Mouse (Mus musculus) erythroblast, embryonic 14.5 days (primary cell): ENCODE measurements around the gene Tpgs1. TPM values are rescaled to one million over a fixed set of nuclear protein-coding genes. Genes with fewer than 3 reads are reported as not detected.

Source experiments
- H3K27me3 ChIP-seq: 2 replicates; pipeline ENCODE4 v1.6.1; 2012; ENCODE audit warnings: inconsistent platforms; ENCODE audit not compliant: control insufficient read depth
- H3K36me3 ChIP-seq: 2 replicates; pipeline ENCODE4 v1.6.1; 2012; ENCODE audit warnings: mild to moderate bottlenecking, inconsistent platforms; ENCODE audit not compliant: control insufficient read depth
- H3K4me1 ChIP-seq: 2 replicates; pipeline ENCODE4 v1.6.1; 2012; ENCODE audit warnings: inconsistent platforms; ENCODE audit not compliant: control insufficient read depth
- H3K4me3 ChIP-seq: replicated peaks from 2 replicates; pipeline ENCODE3; 2012; ENCODE audit warnings: moderate library complexity, mild to moderate bottlenecking, inconsistent platforms
- H3K9me3 ChIP-seq: 2 replicates; pipeline ENCODE4 v1.6.1; 2012; ENCODE audit warnings: low read length, inconsistent platforms, mixed read lengths; ENCODE audit not compliant: control insufficient read depth
- GATA1 ChIP-seq: IDR thresholded peaks from 2 replicates; pipeline ENCODE4 v1.6.1; 2012; ENCODE audit warnings: low read length, inconsistent platforms, mixed read lengths
- TAL1 ChIP-seq: IDR thresholded peaks from 3 replicates; pipeline ENCODE4 v1.6.1; 2012; ENCODE audit warnings: low read length, inconsistent platforms, mixed read lengths
- polyA plus RNA-seq: library from polyadenylated mRNA; stranded (reverse); fragments of >175 nt; gene quantifications from 2 replicates; pipeline ENCODE4 v1.2.3, GENCODE M21; 2012

Tpgs1 gene
- polyA plus RNA-seq, 1 experiment: 15.5 TPM

DNA sequence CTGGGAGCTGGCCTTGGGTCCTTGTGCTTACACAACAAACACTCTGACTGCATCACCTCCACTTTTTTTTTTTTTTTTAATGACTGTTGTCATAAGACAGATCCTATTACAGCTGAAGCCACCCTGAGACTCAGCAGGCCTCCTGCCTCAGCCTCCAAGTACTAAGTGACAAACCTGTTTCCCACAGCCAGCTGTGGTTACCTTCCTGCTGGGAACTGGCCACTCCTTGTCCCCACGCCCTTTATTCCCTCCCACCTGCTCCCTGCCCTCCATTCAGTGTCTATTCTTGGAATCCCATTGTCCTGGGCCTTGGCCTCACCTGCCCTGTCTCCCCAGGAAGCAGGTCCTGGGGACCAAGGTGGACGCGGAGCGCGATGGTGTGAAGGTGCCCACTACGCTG, 18.3 kb downstream of the Tpgs1 start:
- Histone ChIP-seq H3K27me3 (no peaks in the 10 kb centered on the region), H3K4me1 (peaks cover 34% of the 10 kb centered on the region), H3K4me3 (no peak overlapping the region), H3K36me3 (peaks cover 71% of the 10 kb centered on the region), H3K9me3 (peaks cover 7% of the 10 kb centered on the region)
- TF ChIP-seq GATA1 (no peak), TAL1 (no peak)

DNA sequence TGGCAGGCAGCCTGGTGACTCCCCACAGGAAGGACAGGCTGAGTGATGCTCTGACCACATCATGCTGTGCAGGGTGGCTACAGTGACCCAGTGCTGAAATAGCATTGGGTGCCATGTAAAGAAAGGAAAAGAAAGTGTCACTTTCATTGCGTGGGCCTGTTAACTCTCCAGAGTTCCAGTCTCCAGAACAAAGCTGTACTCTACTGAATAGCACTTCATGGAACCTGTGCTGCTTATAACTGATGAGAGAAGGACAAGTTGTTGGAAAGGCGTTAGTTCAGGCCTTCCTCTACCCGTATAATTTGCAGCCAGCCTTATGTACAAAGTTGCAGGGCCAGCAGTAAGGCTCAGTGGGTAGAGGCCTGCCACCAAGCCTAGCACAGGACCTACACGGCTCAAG, 19.6 kb downstream of the Tpgs1 start, which contains the start of gene Gzmm:
Gzmm (plus strand) TSS at position 301 of the 400 bp plus-strand sequence.
- H3K36me3 ChIP-seq: peaks cover 64% of the 10 kb centered on the region
- peaks cover 8% of the 10 kb centered on the region for H3K9me3 ChIP-seq
- peaks cover 25% of the 10 kb centered on the region for H3K4me1 ChIP-seq
- H3K4me3 ChIP-seq: no peak within 1 kb of the TSS
- no peaks in the 10 kb centered on the region for H3K27me3 ChIP-seq
- TF ChIP-seq TAL1: no peak
- no peak for TF ChIP-seq GATA1

DNA sequence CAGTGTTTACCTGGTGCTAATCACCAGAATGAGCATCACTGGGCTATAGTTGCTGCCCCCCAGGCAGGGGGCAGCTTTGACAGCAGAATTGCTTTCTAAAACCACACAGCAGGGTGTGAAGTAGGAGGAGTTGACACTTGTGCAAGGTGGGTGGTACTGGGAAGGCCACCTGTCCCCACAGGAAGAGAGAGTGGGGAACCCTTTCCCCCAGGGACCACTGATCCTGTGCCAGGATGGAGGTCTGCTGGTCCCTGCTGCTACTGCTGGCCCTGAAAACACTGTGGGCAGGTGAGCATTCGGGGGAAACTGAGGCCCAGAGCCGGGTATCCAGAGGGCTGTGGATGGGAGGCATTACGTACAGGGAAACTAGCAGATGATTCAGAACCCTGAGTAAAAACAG, 20.0 kb downstream of the Tpgs1 start:
- peaks cover 20% of the 10 kb centered on the region for H3K4me1 ChIP-seq
- no peak for TF ChIP-seq TAL1
- TF ChIP-seq GATA1: no peak
- H3K27me3 ChIP-seq: no peaks in the 10 kb centered on the region
- peaks cover 60% of the 10 kb centered on the region for H3K36me3 ChIP-seq
- no peak overlapping the region for H3K4me3 ChIP-seq
- peaks cover 8% of the 10 kb centered on the region for H3K9me3 ChIP-seq

DNA sequence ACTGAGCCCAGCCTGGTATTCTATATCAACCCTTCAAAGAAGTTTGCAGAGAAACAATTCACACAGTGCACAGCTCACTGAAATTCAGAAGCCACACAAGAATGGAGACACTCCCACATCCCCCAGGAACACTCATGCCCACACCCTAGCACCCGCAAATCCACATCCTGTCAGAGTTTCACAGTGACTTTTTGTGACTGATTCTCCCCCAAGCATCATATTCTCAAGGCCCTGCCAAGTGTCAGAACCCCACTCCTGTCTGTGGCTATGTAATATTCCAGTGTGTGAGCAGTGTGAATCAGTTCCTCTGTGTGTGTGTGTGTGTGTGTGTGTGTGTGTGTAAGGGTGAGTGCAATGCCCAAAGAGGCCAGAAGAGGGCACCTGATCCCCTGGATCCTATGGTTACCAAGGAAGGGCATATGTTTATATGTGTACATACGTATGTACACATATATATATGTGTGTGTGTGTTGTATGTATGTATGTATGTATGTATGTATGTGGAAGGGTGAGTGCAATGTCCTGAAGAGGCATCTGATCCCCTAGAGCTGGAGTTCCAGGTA, 22.9 kb downstream of the Tpgs1 start:
- Histone ChIP-seq H3K4me1 (peaks cover 6% of the 10 kb centered on the region), H3K27me3 (peaks cover 4% of the 10 kb centered on the region; the same call in 1 of the 2 replicates), H3K4me3 (no peak overlapping the region), H3K9me3 (peaks cover 8% of the 10 kb centered on the region), H3K36me3 (peaks cover 31% of the 10 kb centered on the region)
- TF ChIP-seq GATA1: no peak
- no peak for TF ChIP-seq TAL1

DNA sequence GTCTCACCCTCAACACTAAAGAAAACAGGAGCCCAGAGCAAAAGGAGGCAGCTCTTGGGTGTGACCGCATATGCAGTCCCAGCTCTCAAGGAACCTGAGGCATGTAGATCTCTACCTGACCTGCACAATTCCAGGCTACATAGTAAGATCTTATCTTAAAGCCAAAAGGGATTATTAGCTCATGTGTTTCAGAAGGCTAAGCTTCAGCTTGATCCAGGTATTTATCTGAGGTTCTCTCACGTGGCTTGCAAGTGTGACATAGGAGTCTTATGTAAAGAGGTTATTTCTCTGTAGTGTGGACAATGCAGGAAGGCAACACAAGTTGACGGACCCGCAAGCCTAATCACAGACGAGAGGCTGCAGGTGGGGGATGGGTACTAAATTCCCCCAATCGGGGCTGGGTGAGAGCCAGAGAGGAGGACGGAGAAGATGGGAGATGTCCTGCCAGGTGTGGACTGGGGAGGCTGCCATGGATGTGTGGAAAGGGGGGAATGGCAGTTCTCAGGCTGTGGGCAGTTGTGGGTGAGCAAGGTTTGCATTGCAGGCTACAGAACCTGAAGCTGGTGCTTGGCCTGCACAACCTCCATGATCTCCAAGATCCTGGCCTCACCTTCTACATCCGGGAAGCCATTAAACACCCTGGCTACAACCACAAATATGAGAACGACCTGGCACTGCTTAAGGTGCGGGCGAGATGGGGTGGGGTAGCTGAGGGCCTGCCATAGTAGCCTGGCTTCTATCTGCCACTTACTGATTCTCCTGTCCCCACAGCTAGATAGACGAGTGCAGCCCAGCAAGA, 24.6 kb downstream of the Tpgs1 start:
- Histone ChIP-seq H3K36me3 (peaks cover 14% of the 10 kb centered on the region), H3K27me3 (peaks cover 11% of the 10 kb centered on the region), H3K4me1 (peaks cover 6% of the 10 kb centered on the region), H3K4me3 (no peak overlapping the region), H3K9me3 (peaks cover 8% of the 10 kb centered on the region)
- TF ChIP-seq TAL1 (no peak), GATA1 (no peak)

DNA sequence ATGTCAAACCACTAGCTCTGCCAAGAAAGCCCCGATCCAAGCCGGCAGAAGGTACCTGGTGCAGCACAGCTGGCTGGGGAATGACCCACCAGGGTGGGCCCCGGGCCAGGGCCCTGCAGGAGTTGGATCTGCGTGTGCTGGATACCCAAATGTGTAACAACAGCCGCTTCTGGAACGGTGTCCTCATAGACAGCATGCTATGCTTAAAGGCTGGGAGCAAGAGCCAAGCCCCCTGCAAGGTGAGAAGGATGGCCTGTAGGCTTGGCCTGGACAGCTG, 25.1 kb downstream of the Tpgs1 start:
- H3K27me3 ChIP-seq: peaks cover 12% of the 10 kb centered on the region
- H3K4me3 ChIP-seq: no peak overlapping the region
- H3K4me1 ChIP-seq: peaks cover 6% of the 10 kb centered on the region
- TF ChIP-seq GATA1 (no peak), TAL1 (no peak)
- peaks cover 8% of the 10 kb centered on the region for H3K36me3 ChIP-seq
- peaks cover 8% of the 10 kb centered on the region for H3K9me3 ChIP-seq

DNA sequence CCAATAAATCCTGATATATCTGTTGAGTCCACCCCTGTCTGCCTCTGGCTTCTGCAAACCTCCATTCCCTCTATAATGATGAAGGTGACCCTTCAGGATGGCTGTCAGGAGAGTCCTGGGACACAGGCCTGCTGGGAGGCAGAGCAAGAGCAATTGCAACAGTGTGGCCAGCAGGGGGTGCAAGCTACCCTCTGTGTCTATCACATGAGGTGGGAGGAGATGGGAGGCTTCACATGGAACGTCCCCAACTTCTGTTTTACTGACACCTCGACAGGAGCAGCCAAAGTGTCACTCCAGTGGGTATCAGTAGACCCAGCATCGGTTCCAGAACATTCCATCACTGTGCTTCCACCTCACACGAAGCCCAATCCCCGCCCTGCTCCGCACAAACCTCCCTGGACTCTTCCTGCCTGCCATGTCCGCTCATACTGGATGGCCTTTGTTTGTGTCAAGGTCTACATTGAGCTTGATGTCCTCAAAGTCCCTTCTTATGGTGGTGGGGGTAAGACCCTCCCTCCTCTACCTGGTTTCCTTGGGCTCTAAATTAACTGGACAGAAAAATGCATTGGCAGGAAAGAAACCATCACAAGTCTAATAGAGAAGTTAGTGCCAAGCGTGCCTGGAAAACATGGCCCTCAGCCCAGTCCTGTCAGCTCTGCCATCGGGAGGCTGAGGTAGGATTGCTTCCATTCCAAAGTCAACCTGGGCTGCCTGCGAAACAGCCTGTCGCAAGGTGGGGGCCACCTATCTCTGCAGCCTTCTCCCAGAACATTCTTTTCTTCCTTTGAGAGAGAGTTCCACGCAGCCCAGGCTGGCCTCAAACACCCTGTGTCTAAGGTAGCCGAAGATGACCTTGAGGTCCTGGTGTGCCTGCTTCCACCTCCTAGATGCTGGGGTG, 26.3 kb downstream of the Tpgs1 start:
- Histone ChIP-seq H3K36me3 (peaks cover 2% of the 10 kb centered on the region), H3K27me3 (peaks cover 12% of the 10 kb centered on the region), H3K4me1 (peaks cover 6% of the 10 kb centered on the region), H3K9me3 (peaks cover 8% of the 10 kb centered on the region), H3K4me3 (no peak overlapping the region)
- TF ChIP-seq TAL1 (no peak), GATA1 (no peak)

DNA sequence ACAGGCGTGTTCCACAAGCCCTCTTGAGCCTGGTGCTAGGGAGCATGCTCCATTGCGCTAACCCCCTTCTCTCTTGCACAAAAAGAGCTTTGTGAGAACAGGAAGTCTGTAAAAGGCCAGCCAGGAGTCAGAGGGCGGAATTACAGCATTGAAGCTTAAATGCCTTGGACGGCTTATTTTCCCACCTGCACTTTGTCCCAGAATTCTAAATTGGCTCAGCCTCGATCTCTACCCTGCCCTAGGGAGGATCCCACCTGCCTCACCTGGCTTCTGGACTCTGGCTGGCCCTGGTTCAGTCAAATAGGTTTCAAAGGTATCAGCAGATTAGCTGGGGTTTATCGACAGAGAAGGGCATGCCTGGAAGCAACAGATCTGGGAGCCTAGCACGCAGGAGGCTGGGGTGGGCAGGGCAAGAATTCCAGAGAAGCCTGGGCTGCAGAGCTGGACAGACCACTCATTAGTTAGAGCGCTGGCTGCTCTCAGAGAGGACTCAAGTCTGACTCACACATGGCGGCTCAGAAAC, 27.0 kb downstream of the Tpgs1 start:
- Histone ChIP-seq H3K9me3 (peaks cover 8% of the 10 kb centered on the region), H3K36me3 (no peaks in the 10 kb centered on the region; the same call in 1 of the 2 replicates), H3K4me1 (peaks cover 9% of the 10 kb centered on the region), H3K4me3 (no peak overlapping the region), H3K27me3 (peaks cover 12% of the 10 kb centered on the region)
- no peak for TF ChIP-seq GATA1

DNA sequence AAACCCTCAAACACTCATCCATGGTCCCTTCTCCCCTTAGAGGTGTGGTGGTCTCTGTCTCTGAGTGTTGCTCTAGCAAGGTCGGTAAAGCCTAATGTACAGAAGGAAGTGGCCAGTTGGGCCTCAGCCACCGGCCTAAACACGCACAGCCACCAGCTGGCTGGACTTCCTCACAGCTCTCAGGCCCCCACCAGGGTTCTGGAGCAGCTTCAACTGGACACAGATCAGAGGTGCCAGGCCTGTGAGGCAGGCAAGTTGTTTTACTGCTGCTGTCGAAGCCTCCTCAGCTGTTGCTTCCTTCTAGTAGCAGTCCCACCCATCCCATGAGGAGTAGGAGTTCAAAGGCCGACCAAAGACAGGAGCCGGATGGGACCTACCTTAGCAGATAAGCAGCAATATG, 28.7 kb downstream of the Tpgs1 start:
- no peaks in the 10 kb centered on the region for H3K36me3 ChIP-seq
- H3K4me1 ChIP-seq: peaks cover 11% of the 10 kb centered on the region
- H3K9me3 ChIP-seq: no peaks in the 10 kb centered on the region
- TF ChIP-seq TAL1 (no peak), GATA1 (no peak)
- no peak overlapping the region for H3K4me3 ChIP-seq
- peaks cover 12% of the 10 kb centered on the region for H3K27me3 ChIP-seq
